Mouse (Mus musculus) layer of hippocampus, adult 9-11 months (tissue): ENCODE measurements around the gene Tsga10.

Experiments
- DNase-seq: peaks from one replicate; pipeline ENCODE4 v3.0.0; 2022

Gene Tsga10

GRCm38 (mm10) chr1:37866286-37866685, at the start of gene Tsga10:
Tsga10 (minus strand) TSS chr1:37866429.
- DNase-seq, result no peak

- DNase-seq, result no peak
Measured at GRCm38 (mm10) chr1:37912751-37913150, 46.5 kb upstream of the Tsga10 start.

- no peak for DNase-seq
Measured at GRCm38 (mm10) chr1:37903178-37903577, 36.9 kb upstream of the Tsga10 start.

- DNase-seq, result no peak
Measured at GRCm38 (mm10) chr1:37900288-37900687, 34.1 kb upstream of the Tsga10 start.

- no peak for DNase-seq
Measured at GRCm38 (mm10) chr1:37899816-37900215, 33.6 kb upstream of the Tsga10 start.

GRCm38 (mm10) chr1:37894606-37895005, 28.4 kb upstream of the Tsga10 start:
- DNase-seq, result no peak

GRCm38 (mm10) chr1:37891400-37891799, 25.2 kb upstream of the Tsga10 start:
- DNase-seq, result no peak

GRCm38 (mm10) chr1:37890025-37890652, 23.9 kb upstream of the Tsga10 start, which contains the start of the genes Mitd1 and Mrpl30:
Mitd1 (minus strand) TSS chr1:37890411.
Mrpl30 (plus strand) TSS chr1:37890477.
- peak; percentile 90 for DNase-seq

- DNase-seq, result no peak
Measured at GRCm38 (mm10) chr1:37889206-37889605, 23.0 kb upstream of the Tsga10 start.

- DNase-seq, result no peak
Measured at GRCm38 (mm10) chr1:37884451-37884850, 18.2 kb upstream of the Tsga10 start.

GRCm38 (mm10) chr1:37883411-37883810, 17.2 kb upstream of the Tsga10 start:
- DNase-seq, result no peak

GRCm38 (mm10) chr1:37877736-37878460, 11.7 kb upstream of the Tsga10 start:
- no peak for DNase-seq

GRCm38 (mm10) chr1:37873157-37873556, 6.9 kb upstream of the Tsga10 start:
- DNase-seq, result no peak

GRCm38 (mm10) chr1:37872131-37873067, 6.2 kb upstream of the Tsga10 start:
- peak; percentile 87 for DNase-seq

GRCm38 (mm10) chr1:37871704-37872103, 5.5 kb upstream of the Tsga10 start, which contains the start of gene Lipt1:
Lipt1 (plus strand) TSS chr1:37871738.
- no peak for DNase-seq

GRCm38 (mm10) chr1:37869362-37869761, 3.1 kb upstream of the Tsga10 start:
- DNase-seq, result no peak

GRCm38 (mm10) chr1:37868640-37869039, 2.4 kb upstream of the Tsga10 start:
- DNase-seq, result no peak

- no peak for DNase-seq
Measured at GRCm38 (mm10) chr1:37867684-37868322, 1.6 kb upstream of the Tsga10 start.

GRCm38 (mm10) chr1:37867056-37867455, 827 bp upstream of the Tsga10 start:
- DNase-seq, result no peak

- DNase-seq, result no peak
Measured at GRCm38 (mm10) chr1:37865401-37866215, 621 bp downstream of the Tsga10 start.

GRCm38 (mm10) chr1:37864511-37865400, 1.5 kb downstream of the Tsga10 start:
- DNase-seq, result peak; percentile 100
